Mouse (Mus musculus) forebrain, embryonic 11.5 days (tissue): Measurements from ENCODE around the gene Sik3. TPM values are rescaled to one million over a fixed set of nuclear protein-coding genes. Genes with fewer than 3 reads are reported as not detected.
"Not testable (repeated sequence)": the region's sequence is repeated elsewhere in the genome, so short reads cannot be mapped to it uniquely, and the experiment has no call there.

Experiments used
- ATAC-seq: fragments of 200-750 bp; cut with Nextera tagmentation; replicated peaks from 2 replicates; pipeline ENCODE4 v1.8.0; 2017; ENCODE audit warnings: moderate TSS enrichment; ENCODE audit not compliant: low FRiP score
- DNase-seq: peaks from one replicate; pipeline ENCODE4 v3.0.0-alpha.2; 2017; ENCODE audit warnings: low spot score
- H3K27ac ChIP-seq: fragments of 300-500 bp; sonication (generic); 2 replicates; pipeline ENCODE4 v1.5.1; 2014; ENCODE audit warnings: low read depth, low read length
- H3K27me3 ChIP-seq: fragments of 300-500 bp; sonication (generic); 2 replicates; pipeline ENCODE4 v1.6.1; 2014; ENCODE audit warnings: mild to moderate bottlenecking, low read length, mixed read lengths; ENCODE audit not compliant: control insufficient read depth, insufficient read depth
- H3K36me3 ChIP-seq: fragments of 300-500 bp; sonication (generic); 2 replicates; pipeline ENCODE4 v1.6.1; 2014; ENCODE audit warnings: mild to moderate bottlenecking, low read length, moderate library complexity, mixed read lengths; ENCODE audit not compliant: control insufficient read depth, insufficient read depth
- H3K4me1 ChIP-seq: fragments of 300-500 bp; sonication (generic); replicated peaks from 2 replicates; pipeline ENCODE4 v1.6.1; 2014; ENCODE audit warnings: low read length, mixed read lengths; ENCODE audit not compliant: control insufficient read depth, insufficient read depth
- H3K4me2 ChIP-seq: fragments of 300-500 bp; sonication (generic); 2 replicates; pipeline ENCODE4 v1.6.1; 2014; ENCODE audit warnings: low read depth, mild to moderate bottlenecking, low read length, moderate library complexity, mixed read lengths; ENCODE audit not compliant: severe bottlenecking
- H3K4me3 ChIP-seq: fragments of 300-500 bp; sonication (generic); 2 replicates; pipeline ENCODE4 v1.5.1; 2014; ENCODE audit warnings: low read depth, low read length
- H3K9ac ChIP-seq: fragments of 300-500 bp; sonication (generic); 2 replicates; pipeline ENCODE4 v1.6.1; 2014; ENCODE audit warnings: low read length
- H3K9me3 ChIP-seq: fragments of 300-500 bp; sonication (generic); 2 replicates; pipeline ENCODE4 v1.6.1; 2016; ENCODE audit warnings: low read length, mixed read lengths; ENCODE audit not compliant: control insufficient read depth
- WGBS: fragments of 180-500 bp; shearing (Covaris S2); extraction: QIAGEN DNeasy Blood & Tissue Kit; methylation state at CpG from one replicate; pipeline ENCODE4 v1.1.7; 2014; 5-methylcytosine and 5-hydroxymethylcytosine counted together
- polyA plus RNA-seq: library from polyadenylated mRNA; unstranded; fragments of >200 nt; fragmentation: Nextera tagmentation; extraction: Ambion mirVana; gene quantifications from 2 replicates; pipeline ENCODE4 v1.2.1, GENCODE M21; 2014

Gene Sik3
- polyA plus RNA-seq, 1 experiment from 2014 or later, result 11.3 TPM

DNA sequence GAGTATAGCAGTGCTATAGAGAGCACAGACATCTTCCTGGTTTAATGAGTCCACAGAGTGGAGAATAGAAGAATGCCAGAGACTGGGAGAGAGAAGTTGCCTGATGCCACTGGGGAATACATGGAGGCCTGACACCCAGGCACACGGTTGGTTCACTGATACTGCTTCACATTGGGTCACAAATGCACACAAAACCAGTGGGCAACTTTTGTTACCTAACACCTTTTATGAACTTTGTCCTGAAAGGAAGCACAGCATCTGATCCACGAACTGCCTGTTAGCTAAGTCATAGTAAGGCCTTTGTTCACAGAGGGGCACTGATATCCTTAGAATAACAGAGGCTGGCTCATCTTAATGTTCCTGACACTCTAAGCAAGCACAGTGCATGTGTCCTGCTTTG lies 116.6 kb downstream of the Sik3 start:
- 68% methylated on average over 2 of the region's 2 CpGs for WGBS
- DNase-seq (no peak), ATAC-seq (no peak)
- H3K27me3 ChIP-seq, result no peaks in the 10 kb centered on the region
- no peaks in the 10 kb centered on the region for H3K36me3 ChIP-seq
- H3K9ac ChIP-seq, result no peak overlapping the region
- no peak overlapping the region for H3K27ac ChIP-seq
- H3K4me1 ChIP-seq, result peaks cover 3% of the 10 kb centered on the region; the same call in 1 of the 2 replicates
- H3K4me3 ChIP-seq, result no peak overlapping the region
- H3K4me2 ChIP-seq, result no peak overlapping the region
- H3K9me3 ChIP-seq, result no peaks in the 10 kb centered on the region

DNA sequence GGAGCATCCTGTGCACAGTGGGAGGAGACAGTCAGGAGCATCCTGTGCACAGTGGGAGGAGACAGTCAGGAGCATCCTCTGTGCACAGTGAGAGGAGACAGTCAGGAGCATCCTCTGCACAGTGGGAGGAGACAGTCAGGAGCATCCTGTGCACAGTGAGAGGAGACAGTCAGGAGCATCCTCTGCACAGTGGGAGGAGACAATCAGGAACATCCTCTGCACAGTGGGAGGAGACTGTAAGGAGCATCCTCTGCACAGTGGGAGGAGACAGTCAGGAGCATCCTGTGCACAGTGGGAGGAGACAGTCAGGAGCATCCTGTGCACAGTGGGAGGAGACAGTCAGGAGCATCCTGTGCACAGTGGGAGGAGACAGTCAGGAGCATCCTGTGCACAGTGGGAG lies 120.2 kb downstream of the Sik3 start:
- ATAC-seq, result not testable (repeated sequence)

DNA sequence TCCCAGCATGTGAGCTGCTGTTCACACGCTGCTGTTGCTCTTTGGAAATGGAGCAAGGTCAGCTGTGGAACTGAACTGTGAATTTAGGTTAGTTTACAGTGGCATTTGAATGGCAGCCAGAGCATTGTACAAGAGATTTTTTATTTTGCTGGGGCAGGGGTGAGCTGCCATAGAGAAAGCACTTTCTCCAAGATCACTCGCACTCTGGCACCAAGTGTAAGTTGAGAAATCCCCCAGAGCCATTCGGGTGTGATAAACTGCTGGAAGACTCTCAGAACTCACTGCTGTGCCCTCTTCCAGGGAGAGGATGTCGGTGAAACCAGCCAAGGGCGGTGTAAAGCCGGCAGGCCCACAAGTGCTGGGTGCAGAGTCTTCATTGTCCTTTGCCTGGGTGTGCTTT lies 126.2 kb downstream of the Sik3 start:
- no peak for DNase-seq
- Histone ChIP-seq H3K4me1 (no peaks in the 10 kb centered on the region), H3K4me3 (no peak overlapping the region), H3K4me2 (no peak overlapping the region), H3K9ac (no peak overlapping the region), H3K27ac (no peak overlapping the region), H3K36me3 (no peaks in the 10 kb centered on the region), H3K27me3 (no peaks in the 10 kb centered on the region), H3K9me3 (no peaks in the 10 kb centered on the region)
- WGBS, result 80% methylated on average over 6 of the region's 6 CpGs
- ATAC-seq, result no peak

More for the DNA sequence above, 120.2 kb downstream of the Sik3 start:
- not testable (repeated sequence) for H3K27me3 ChIP-seq, H3K4me1 ChIP-seq, H3K27ac ChIP-seq, H3K36me3 ChIP-seq, H3K9me3 ChIP-seq, DNase-seq, H3K4me2 ChIP-seq, H3K4me3 ChIP-seq, H3K9ac ChIP-seq

DNA sequence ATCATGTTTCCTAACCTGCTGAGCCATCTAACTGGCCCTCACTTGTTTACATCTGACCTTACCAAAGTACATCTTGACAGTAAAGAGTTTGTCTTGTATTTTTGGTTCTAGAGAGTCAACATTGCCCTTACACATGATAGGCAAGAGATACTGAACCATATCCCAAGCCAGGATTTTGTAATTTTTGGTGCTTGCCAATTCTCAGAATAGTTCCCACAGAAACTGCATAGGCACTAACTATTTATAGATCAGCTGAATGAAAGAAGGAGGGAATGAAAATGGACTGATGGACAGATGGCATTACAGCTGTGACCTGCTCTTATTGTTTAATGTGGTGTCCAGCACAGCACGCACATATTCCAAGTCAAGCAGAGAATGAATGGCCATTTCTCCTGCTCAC lies 128.2 kb downstream of the Sik3 start:
- Histone ChIP-seq H3K27me3 (no peaks in the 10 kb centered on the region), H3K27ac (no peak overlapping the region), H3K4me3 (no peak overlapping the region), H3K9me3 (no peaks in the 10 kb centered on the region), H3K4me1 (no peaks in the 10 kb centered on the region), H3K4me2 (no peak overlapping the region), H3K9ac (no peak overlapping the region), H3K36me3 (no peaks in the 10 kb centered on the region)
- no peak for DNase-seq
- no peak for ATAC-seq
- WGBS, result 88% methylated on average over 1 of the region's 1 CpGs

DNA sequence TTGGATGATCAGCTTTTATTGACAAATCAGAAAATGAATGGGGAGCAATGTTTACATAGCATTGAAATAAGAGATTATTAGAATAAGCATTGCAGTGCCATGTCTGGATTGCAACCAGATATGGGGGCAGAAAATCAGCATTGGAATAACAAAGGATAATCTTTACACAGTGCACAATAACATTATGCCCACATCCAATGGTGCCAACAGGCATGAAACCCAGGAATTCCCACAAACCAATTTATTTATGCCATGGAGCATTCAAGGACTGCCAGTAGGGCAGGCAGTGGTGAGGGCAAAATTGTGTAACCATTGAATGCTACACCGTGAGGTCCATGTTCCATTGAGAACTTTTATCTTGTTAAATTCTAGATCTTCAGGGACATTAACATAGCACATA lies 129.4 kb downstream of the Sik3 start:
- DNase-seq (no peak), ATAC-seq (no peak)
- Histone ChIP-seq H3K4me3 (no peak overlapping the region), H3K9me3 (no peaks in the 10 kb centered on the region), H3K4me1 (no peaks in the 10 kb centered on the region), H3K4me2 (no peak overlapping the region), H3K27me3 (no peaks in the 10 kb centered on the region), H3K27ac (no peak overlapping the region), H3K9ac (no peak overlapping the region), H3K36me3 (no peaks in the 10 kb centered on the region)
- 97% methylated on average over 1 of the region's 1 CpGs for WGBS

DNA sequence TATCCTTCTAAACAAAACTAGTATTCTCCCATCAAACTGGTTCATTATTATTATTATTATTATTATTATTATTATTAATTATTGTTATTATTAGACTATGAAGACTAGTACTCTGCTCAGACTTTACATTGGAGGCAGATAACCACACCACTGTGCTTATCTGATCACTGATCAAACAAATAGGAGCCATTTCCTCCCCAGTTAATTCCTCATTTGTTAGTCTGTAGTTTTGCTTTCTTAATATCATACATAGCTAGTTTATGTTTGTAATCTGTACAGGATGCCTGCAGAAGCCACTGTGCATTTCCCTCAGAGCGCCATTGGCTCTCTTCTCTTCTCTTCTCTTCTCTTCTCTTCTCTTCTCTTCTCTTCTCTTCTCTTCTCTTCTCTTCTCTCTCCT lies 129.9 kb downstream of the Sik3 start:
- no peak overlapping the region for H3K9ac ChIP-seq
- no peak for DNase-seq
- WGBS, result 100% methylated on average over 1 of the region's 1 CpGs
- no peak overlapping the region for H3K4me2 ChIP-seq
- H3K36me3 ChIP-seq, result no peaks in the 10 kb centered on the region
- no peak overlapping the region for H3K4me3 ChIP-seq
- no peaks in the 10 kb centered on the region for H3K4me1 ChIP-seq
- H3K9me3 ChIP-seq, result no peaks in the 10 kb centered on the region
- no peak for ATAC-seq
- no peak overlapping the region for H3K27ac ChIP-seq
- H3K27me3 ChIP-seq, result no peaks in the 10 kb centered on the region

DNA sequence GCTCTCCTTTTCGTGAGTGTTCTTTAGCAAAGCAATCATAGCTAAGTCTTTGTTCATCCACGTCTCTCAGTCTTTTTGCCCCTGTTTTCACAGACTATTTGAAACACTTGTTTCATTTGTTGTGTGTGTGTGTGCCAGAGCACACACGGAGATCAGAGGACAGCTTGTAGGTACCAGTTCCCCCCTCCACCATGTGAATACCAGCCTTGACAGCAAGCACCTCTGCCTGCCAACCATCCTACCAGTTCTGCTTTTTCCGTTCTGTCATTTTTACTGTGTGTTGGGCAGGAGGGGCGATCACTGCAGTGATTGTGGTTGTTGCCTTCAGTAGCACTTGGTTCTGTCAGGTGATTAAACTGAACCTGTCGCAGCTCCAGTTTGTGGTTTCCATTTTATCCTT lies 132.4 kb downstream of the Sik3 start:
- H3K27me3 ChIP-seq, result no peaks in the 10 kb centered on the region

DNA sequence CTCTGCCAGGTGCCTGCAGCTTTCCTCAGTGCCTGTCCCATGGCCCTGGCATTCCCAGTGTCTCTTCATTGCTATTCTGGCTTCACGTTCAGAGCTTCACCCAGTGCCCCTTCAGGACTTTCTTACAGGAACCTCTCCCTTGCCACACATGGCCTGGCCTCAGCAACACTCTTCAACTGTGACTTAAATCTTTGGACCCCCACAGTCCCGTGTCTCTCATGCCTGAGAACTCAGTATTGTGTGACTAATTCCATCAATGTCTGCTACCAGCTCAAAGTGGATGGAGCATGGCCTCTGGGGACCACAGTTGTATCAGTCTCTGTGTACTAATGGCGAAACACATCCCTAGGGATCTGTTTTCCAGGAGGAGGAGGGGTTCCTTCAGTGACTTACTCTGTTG lies 133.8 kb downstream of the Sik3 start:
- H3K9ac ChIP-seq, result no peak overlapping the region
- no peaks in the 10 kb centered on the region for H3K27me3 ChIP-seq
- no peaks in the 10 kb centered on the region for H3K4me1 ChIP-seq
- 60% methylated on average over 3 of the region's 3 CpGs for WGBS
- no peak overlapping the region for H3K4me2 ChIP-seq
- no peak for ATAC-seq
- H3K9me3 ChIP-seq, result no peaks in the 10 kb centered on the region
- no peak overlapping the region for H3K4me3 ChIP-seq
- no peaks in the 10 kb centered on the region for H3K36me3 ChIP-seq
- H3K27ac ChIP-seq, result no peak overlapping the region
- no peak for DNase-seq

More for the DNA sequence above, 132.4 kb downstream of the Sik3 start:
- Histone ChIP-seq H3K4me3 (no peak overlapping the region), H3K9me3 (no peaks in the 10 kb centered on the region), H3K36me3 (no peaks in the 10 kb centered on the region), H3K27ac (no peak overlapping the region), H3K9ac (no peak overlapping the region), H3K4me1 (no peaks in the 10 kb centered on the region), H3K4me2 (no peak overlapping the region)
- 83% methylated on average over 6 of the region's 6 CpGs for WGBS
- ATAC-seq, result no peak
- DNase-seq, result no peak

DNA sequence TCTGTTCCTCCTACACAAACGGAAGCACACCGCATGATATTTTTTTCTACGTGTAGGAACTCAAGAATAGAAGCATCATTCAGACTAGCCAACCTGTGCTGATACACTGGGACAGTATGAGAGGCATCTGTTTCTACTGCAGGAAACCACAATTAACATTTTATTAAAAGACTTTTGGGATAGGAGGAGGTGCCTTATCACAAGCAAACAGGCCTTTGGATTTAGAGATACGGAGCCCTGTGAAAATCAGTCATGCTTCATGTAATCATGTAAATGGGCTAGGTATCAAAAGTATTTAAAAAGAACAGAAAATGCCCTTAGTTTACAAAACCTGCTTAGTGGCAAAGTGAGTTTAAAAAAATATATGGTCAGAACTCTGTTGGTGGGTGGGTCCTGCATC lies 136.1 kb downstream of the Sik3 start:
- Histone ChIP-seq H3K27me3 (no peaks in the 10 kb centered on the region), H3K36me3 (no peaks in the 10 kb centered on the region), H3K4me3 (no peak overlapping the region), H3K27ac (no peak overlapping the region), H3K4me1 (no peaks in the 10 kb centered on the region), H3K9me3 (no peaks in the 10 kb centered on the region), H3K4me2 (no peak overlapping the region), H3K9ac (no peak overlapping the region)
- DNase-seq (no peak), ATAC-seq (no peak)
- 96% methylated on average over 4 of the region's 4 CpGs for WGBS
